Mouse (Mus musculus): ENCODE results near the gene Gins3. TPM values are rescaled to one million over a fixed set of nuclear protein-coding genes. Genes with fewer than 3 reads are reported as not detected.

Gene Gins3
- total and polyA plus RNA-seq, 3 experiments, result 14.0 to 14.4 TPM; not detected in 1

DNA sequence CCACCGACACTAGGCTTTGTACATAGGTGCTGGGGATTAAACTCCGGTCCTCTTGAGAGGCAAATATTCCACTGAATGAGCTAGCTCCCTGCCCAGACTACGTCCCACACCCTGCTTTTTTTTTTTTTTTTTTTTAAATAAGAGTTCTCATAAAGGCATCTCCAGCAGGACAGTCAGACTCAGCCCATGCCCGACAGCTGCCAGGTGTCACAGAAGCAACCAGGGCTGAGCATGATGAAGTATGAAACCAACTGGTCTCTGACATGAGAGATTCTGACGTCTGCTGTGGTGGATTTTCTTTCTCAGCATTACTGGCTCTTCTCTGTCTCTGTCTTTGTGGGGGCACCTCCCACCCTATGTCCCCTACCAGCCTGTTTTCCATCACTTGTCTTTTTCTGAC, 21.5 kb upstream of the Gins3 start:
- peaks cover 0 to 10% of the 10 kb centered on the region in 2 experiments; a peak in 2 of 4 replicates for H3K4me1 ChIP-seq (ENCODE audit: control insufficient read depth in 1 of 2, insufficient read depth in 2 of 2, low read length in 2 of 2)
- TF ChIP-seq ELF1 (IDR thresholded peaks at IDR 0.05; ENCODE audit: low read depth, low read length) (no peak), SIN3A (IDR thresholded peaks at IDR 0.05; ENCODE audit: low read length) (no peak), MAZ (IDR thresholded peaks at IDR 0.05; ENCODE audit: low read depth, low read length) (no peak), NRF1 (IDR thresholded peaks at IDR 0.05; ENCODE audit: insufficient read depth, low read depth, low read length, poor library complexity, severe bottlenecking) (no peak), E2F4 (IDR thresholded peaks at IDR 0.05; ENCODE audit: borderline replicate concordance, low read depth, low read length) (no peak), HCFC1 (IDR thresholded peaks at IDR 0.05; ENCODE audit: low read depth, low read length) (no peak), USF1 (IDR thresholded peaks at IDR 0.05; ENCODE audit: low read depth, low read length) (no peak), BHLHE40 (IDR thresholded peaks at IDR 0.05; ENCODE audit: borderline replicate concordance, low read depth, low read length) (no peak), MAFK (IDR thresholded peaks at IDR 0.05; ENCODE audit: borderline replicate concordance, low read depth, low read length) (no peak), TCF12 (IDR thresholded peaks at IDR 0.05; ENCODE audit: low read depth, low read length) (no peak), KAT2A (conservative IDR thresholded peaks at IDR 0.05; ENCODE audit: low read depth, low read length) (no peak), ZNF384 (IDR thresholded peaks at IDR 0.05; ENCODE audit: low read depth, low read length) (no peak), RAD21 (IDR thresholded peaks at IDR 0.05; ENCODE audit: low read depth, low read length) (no peak), POLR2A (IDR thresholded peaks at IDR 0.05; ENCODE audit: control insufficient read depth in 1 of 2, insufficient read depth in 1 of 2, low read depth in 1 of 2, low read length in 2 of 2, poor library complexity in 1 of 2) (no peak), ZKSCAN1 (IDR thresholded peaks at IDR 0.05; ENCODE audit: low read depth, low read length) (no peak), JUND (IDR thresholded peaks at IDR 0.05; ENCODE audit: low read depth, low read length) (no peak), SMC3 (IDR thresholded peaks at IDR 0.05; ENCODE audit: low read depth, low read length) (no peak)
- no peak for DNase-seq (ENCODE audit: low read depth, low spot score)
- H3K4me3 ChIP-seq (ENCODE audit: control insufficient read depth in 1 of 2, insufficient read depth in 1 of 2, low read depth in 2 of 2, low read length in 2 of 2), result no peak overlapping the region
- no peaks in the 10 kb centered on the region for H3K79me2 ChIP-seq (ENCODE audit: control insufficient read depth, insufficient read depth, low read length, poor library complexity)
- no peaks in the 10 kb centered on the region for H3K36me3 ChIP-seq (ENCODE audit: control insufficient read depth in 1 of 2, insufficient read depth in 2 of 2, low read length in 2 of 2)
- H3K27ac ChIP-seq (ENCODE audit: control insufficient read depth, low read depth, low read length), result no peak overlapping the region
- no peaks in the 10 kb centered on the region for H3K9me3 ChIP-seq (replicated peaks; ENCODE audit: insufficient read depth, low read length)
- H3K9ac ChIP-seq (ENCODE audit: control insufficient read depth, low read depth, low read length, poor library complexity, severe bottlenecking), result no peak overlapping the region
- peaks cover 0 to 4% of the 10 kb centered on the region in 2 experiments for H3K27me3 ChIP-seq (ENCODE audit: control insufficient read depth in 1 of 2, insufficient read depth in 2 of 2, low read length in 2 of 2)

DNA sequence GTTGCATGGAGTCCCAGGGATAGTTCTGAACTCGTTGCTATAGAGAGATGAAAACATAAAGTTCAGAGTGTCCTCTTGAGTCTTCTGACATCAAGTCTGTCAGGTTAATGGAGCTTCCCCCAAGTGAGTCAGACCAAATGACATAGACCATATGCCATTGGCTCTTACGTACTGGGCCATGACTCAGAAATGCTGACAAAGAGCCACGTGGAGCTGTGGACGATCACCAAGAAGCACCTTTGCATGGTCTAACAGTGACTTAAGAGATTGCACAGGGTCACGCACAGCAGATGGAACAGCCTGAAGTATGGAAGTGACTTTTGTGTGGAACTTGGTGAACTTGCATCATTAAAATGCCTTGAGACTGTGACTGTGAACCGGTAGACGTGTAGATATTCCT, 16.9 kb upstream of the Gins3 start:
- peaks cover 0 to under 1% of the 10 kb centered on the region in 2 experiments; a peak in 2 of 4 replicates for H3K4me1 ChIP-seq (ENCODE audit: control insufficient read depth in 1 of 2, insufficient read depth in 2 of 2, low read length in 2 of 2)
- no peak overlapping the region for H3K27ac ChIP-seq (ENCODE audit: control insufficient read depth, low read depth, low read length)
- no peak overlapping the region for H3K9ac ChIP-seq (ENCODE audit: control insufficient read depth, low read depth, low read length, poor library complexity, severe bottlenecking)
- TF ChIP-seq ZKSCAN1 (IDR thresholded peaks at IDR 0.05; ENCODE audit: low read depth, low read length) (no peak), CHD2 (IDR thresholded peaks at IDR 0.05; ENCODE audit: low read length) (no peak), NRF1 (IDR thresholded peaks at IDR 0.05; ENCODE audit: insufficient read depth, low read depth, low read length, poor library complexity, severe bottlenecking) (no peak), POLR2AphosphoS5 (IDR thresholded peaks at IDR 0.05; ENCODE audit: borderline replicate concordance, low read depth, low read length) (no peak), MAFK (IDR thresholded peaks at IDR 0.05; ENCODE audit: borderline replicate concordance, low read depth, low read length) (no peak), GABPA (IDR thresholded peaks at IDR 0.05; ENCODE audit: low read depth, low read length) (no peak), MAZ (IDR thresholded peaks at IDR 0.05; ENCODE audit: low read depth, low read length) (no peak), POLR2AphosphoS2 (IDR thresholded peaks at IDR 0.05; ENCODE audit: low read length) (no peak), TAL1 (IDR thresholded peaks at IDR 0.05; ENCODE audit: low read length) (no peak), EP300 (IDR thresholded peaks at IDR 0.05; ENCODE audit: low read depth in 1 of 2, low read length in 2 of 2) (no peak), POLR2A (IDR thresholded peaks at IDR 0.05; ENCODE audit: control insufficient read depth in 1 of 2, insufficient read depth in 1 of 2, low read depth in 1 of 2, low read length in 2 of 2, poor library complexity in 1 of 2) (no peak), ZNF384 (IDR thresholded peaks at IDR 0.05; ENCODE audit: low read depth, low read length) (no peak), HCFC1 (IDR thresholded peaks at IDR 0.05; ENCODE audit: low read depth, low read length) (no peak), USF1 (IDR thresholded peaks at IDR 0.05; ENCODE audit: low read depth, low read length) (no peak), MYB (IDR thresholded peaks at IDR 0.05; ENCODE audit: low read depth, low read length) (no peak), MAX (IDR thresholded peaks at IDR 0.05; ENCODE audit: low read length) (no peak), TCF12 (IDR thresholded peaks at IDR 0.05; ENCODE audit: low read depth, low read length) (no peak), ZC3H11A (IDR thresholded peaks at IDR 0.05; ENCODE audit: low read depth, low read length) (no peak), SMC3 (IDR thresholded peaks at IDR 0.05; ENCODE audit: low read depth, low read length) (no peak), CTCF (IDR thresholded peaks at IDR 0.05 in 2 of 3, conservative IDR thresholded peaks at IDR 0.05 in 1 of 3; ENCODE audit: control insufficient read depth in 1 of 3, insufficient read depth in 1 of 3, low read depth in 2 of 3, low read length in 3 of 3, poor library complexity in 1 of 3, severe bottlenecking in 1 of 3) (no peak)
- no peak for DNase-seq (ENCODE audit: low read depth, low spot score)
- peaks cover 10 to 13% of the 10 kb centered on the region in 2 experiments for H3K27me3 ChIP-seq (ENCODE audit: control insufficient read depth in 1 of 2, insufficient read depth in 2 of 2, low read length in 2 of 2)
- H3K4me3 ChIP-seq (ENCODE audit: control insufficient read depth in 1 of 2, insufficient read depth in 1 of 2, low read depth in 2 of 2, low read length in 2 of 2), result no peak overlapping the region
- H3K9me3 ChIP-seq (replicated peaks; ENCODE audit: insufficient read depth, low read length), result no peaks in the 10 kb centered on the region
- H3K36me3 ChIP-seq (ENCODE audit: control insufficient read depth in 1 of 2, insufficient read depth in 2 of 2, low read length in 2 of 2), result no peaks in the 10 kb centered on the region
- no peaks in the 10 kb centered on the region for H3K79me2 ChIP-seq (ENCODE audit: control insufficient read depth, insufficient read depth, low read length, poor library complexity)

Measured in MEL (cell line).